Mouse (Mus musculus) MEL (cell line): ENCODE results near the gene Borcs7. TPM values are rescaled to one million over a fixed set of nuclear protein-coding genes. Genes with fewer than 3 reads are reported as not detected.

Experiments used
- DNase-seq: peaks from one replicate; pipeline ENCODE4 v3.0.0; 2011; ENCODE audit warnings: low read depth, low spot score
- H3K27ac ChIP-seq: 2 replicates; pipeline ENCODE4 v1.5.1; 2012; ENCODE audit warnings: low read depth, mild to moderate bottlenecking, control low read depth, low read length, moderate library complexity; ENCODE audit not compliant: control insufficient read depth
- H3K27me3 ChIP-seq, 2 experiments: fragments of 150-350 bp in 1 of 2; sonication (generic) in 1 of 2; 2 replicates each; pipeline ENCODE4 v1.6.1; 2012; ENCODE audit warnings: low read length in 2 of 2, mild to moderate bottlenecking in 2 of 2, improper control_type of control experiment in 1 of 2, moderate library complexity in 1 of 2; ENCODE audit not compliant: insufficient read depth in 2 of 2, control insufficient read depth in 1 of 2
- H3K36me3 ChIP-seq, 2 experiments: 2 replicates each; pipeline ENCODE4 v1.6.1; 2012 to 2014; ENCODE audit warnings: low read length in 2 of 2, improper control_type of control experiment in 1 of 2, inconsistent platforms in 1 of 2, mild to moderate bottlenecking in 1 of 2; ENCODE audit not compliant: insufficient read depth in 2 of 2, control insufficient read depth in 1 of 2
- H3K4me1 ChIP-seq, 2 experiments: fragments of 150-350 bp in 1 of 2; sonication (generic) in 1 of 2; 2 replicates each; pipeline ENCODE4 v1.6.1; 2012; ENCODE audit warnings: low read length in 2 of 2, improper control_type of control experiment in 1 of 2, mild to moderate bottlenecking in 1 of 2; ENCODE audit not compliant: insufficient read depth in 2 of 2, control insufficient read depth in 1 of 2
- H3K4me3 ChIP-seq, 2 experiments: fragments of 150-350 bp in 1 of 2; sonication (generic) in 1 of 2; 2 replicates each; pipeline ENCODE4 v1.5.1; 2012; ENCODE audit warnings: low read depth in 2 of 2, low read length in 2 of 2, mild to moderate bottlenecking in 2 of 2, moderate library complexity in 2 of 2, control low read depth in 1 of 2, improper control_type of control experiment in 1 of 2; ENCODE audit not compliant: control insufficient read depth in 1 of 2, insufficient read depth in 1 of 2
- H3K79me2 ChIP-seq: 2 replicates; pipeline ENCODE4 v1.6.1; 2012; ENCODE audit warnings: mild to moderate bottlenecking, low read length, moderate library complexity; ENCODE audit not compliant: control insufficient read depth, poor library complexity, insufficient read depth
- H3K9ac ChIP-seq: 2 replicates; pipeline ENCODE4 v1.6.1; 2012; ENCODE audit warnings: low read depth, mild to moderate bottlenecking, control low read depth, low read length, moderate library complexity; ENCODE audit not compliant: control insufficient read depth, poor library complexity, severe bottlenecking
- H3K9me3 ChIP-seq: fragments of 150-350 bp; sonication (generic); replicated peaks from 2 replicates; pipeline ENCODE4 v1.6.1; 2012; ENCODE audit warnings: mild to moderate bottlenecking, low read length, improper control_type of control experiment, moderate library complexity; ENCODE audit not compliant: insufficient read depth
- BHLHE40 ChIP-seq: IDR thresholded peaks from 2 replicates; pipeline ENCODE4 v1.6.1; 2012; ENCODE audit warnings: low read depth, mild to moderate bottlenecking, inconsistent platforms, low read length, improper control_type of control experiment, borderline replicate concordance
- CHD1 ChIP-seq: IDR thresholded peaks from 2 replicates; pipeline ENCODE4 v1.6.1; 2012; ENCODE audit warnings: low read depth, mild to moderate bottlenecking, inconsistent platforms, low read length, improper control_type of control experiment
- CHD2 ChIP-seq: IDR thresholded peaks from 2 replicates; pipeline ENCODE4 v1.6.1; 2011; ENCODE audit warnings: low read length, improper control_type of control experiment
- CTCF ChIP-seq, 3 experiments: IDR thresholded peaks in 2 of 3; conservative IDR thresholded peaks in 1 of 3; 2 replicates each; pipeline ENCODE4 v1.5.1; 2011 to 2012; ENCODE audit warnings: low read length in 3 of 3, low read depth in 2 of 3, mild to moderate bottlenecking in 2 of 3, improper control_type of control experiment in 1 of 3, inconsistent platforms in 1 of 3, mixed read lengths in 1 of 3, moderate library complexity in 1 of 3; ENCODE audit not compliant: control insufficient read depth in 1 of 3, insufficient read depth in 1 of 3, poor library complexity in 1 of 3, severe bottlenecking in 1 of 3
- ETS1 ChIP-seq: IDR thresholded peaks from 2 replicates; pipeline ENCODE4 v1.6.1; 2012; ENCODE audit warnings: low read depth, mild to moderate bottlenecking, inconsistent platforms, low read length, improper control_type of control experiment, moderate library complexity
- JUND ChIP-seq: IDR thresholded peaks from 2 replicates; pipeline ENCODE4 v1.6.1; 2011; ENCODE audit warnings: low read depth, mild to moderate bottlenecking, improper control_type of control experiment, low read length
- KAT2A ChIP-seq: conservative IDR thresholded peaks from 2 replicates; pipeline ENCODE4 v1.6.1; 2012; ENCODE audit warnings: low read depth, low read length, improper control_type of control experiment, inconsistent platforms
- MAX ChIP-seq: IDR thresholded peaks from 2 replicates; pipeline ENCODE4 v1.6.1; 2011; ENCODE audit warnings: low read length, improper control_type of control experiment
- MAZ ChIP-seq: IDR thresholded peaks from 2 replicates; pipeline ENCODE4 v1.6.1; 2012; ENCODE audit warnings: low read depth, mild to moderate bottlenecking, inconsistent platforms, low read length, improper control_type of control experiment
- NRF1 ChIP-seq: IDR thresholded peaks from 2 replicates; pipeline ENCODE4 v1.6.1; 2014; ENCODE audit warnings: low read depth, mild to moderate bottlenecking, inconsistent platforms, low read length, improper control_type of control experiment, moderate library complexity; ENCODE audit not compliant: poor library complexity, insufficient read depth, severe bottlenecking
- SIN3A ChIP-seq: IDR thresholded peaks from 2 replicates; pipeline ENCODE4 v1.6.1; 2012; ENCODE audit warnings: low read length, improper control_type of control experiment, inconsistent platforms
- USF2 ChIP-seq, 2 experiments: IDR thresholded peaks; 2 replicates each; pipeline ENCODE4 v1.6.1; 2011 to 2012; ENCODE audit warnings: improper control_type of control experiment in 2 of 2, low read length in 2 of 2, borderline replicate concordance in 1 of 2, inconsistent platforms in 1 of 2, low read depth in 1 of 2, mild to moderate bottlenecking in 1 of 2; ENCODE audit not compliant: insufficient read depth in 1 of 2
- ZC3H11A ChIP-seq: IDR thresholded peaks from 2 replicates; pipeline ENCODE4 v1.6.1; 2012; ENCODE audit warnings: low read depth, mild to moderate bottlenecking, inconsistent platforms, low read length, improper control_type of control experiment
- ZMIZ1 ChIP-seq: IDR thresholded peaks from 2 replicates; pipeline ENCODE4 v1.6.1; 2012; ENCODE audit warnings: low read depth, mild to moderate bottlenecking, inconsistent platforms, low read length, improper control_type of control experiment, moderate library complexity
- polyA plus RNA-seq, 2 experiments: library from polyadenylated mRNA; stranded (reverse) in 1 of 2; unstranded in 1 of 2; fragments of >175 nt in 1 of 2; fragments of >200 nt in 1 of 2; gene quantifications; 2 replicates each; pipeline versions ENCODE4 v1.2.1 to v1.2.4; 2012; ENCODE audit warnings: low replicate concordance in 2 of 2, low read depth in 1 of 2; ENCODE audit not compliant: insufficient read length in 2 of 2, insufficient read depth in 1 of 2, missing spikeins in 1 of 2
- total RNA-seq: library from RNA; depleted of rRNA; stranded (reverse); fragments of 300-350 nt; gene quantifications from 2 replicates; pipeline ENCODE4 v1.2.3, GENCODE M21; 2012

Gene Borcs7
- total and polyA plus RNA-seq, 3 experiments: 4.1 to 11.1 TPM; not detected in 1

GRCm38 (mm10) chr19:46655626-46656025, 34.1 kb upstream of the Borcs7 start:
- H3K79me2 ChIP-seq: no peaks in the 10 kb centered on the region
- H3K9me3 ChIP-seq: no peaks in the 10 kb centered on the region
- TF ChIP-seq MAX (no peak), KAT2A (no peak), USF2 (IDR thresholded peaks at IDR 0.05; ENCODE audit: borderline replicate concordance in 1 of 2, insufficient read depth in 1 of 2, low read depth in 1 of 2, low read length in 2 of 2) (no peak), CHD1 (no peak), ZMIZ1 (no peak), BHLHE40 (no peak), ZC3H11A (no peak), SIN3A (no peak), NRF1 (no peak), JUND (no peak), ETS1 (no peak), CTCF (IDR thresholded peaks at IDR 0.05 in 2 of 3, conservative IDR thresholded peaks at IDR 0.05 in 1 of 3; ENCODE audit: control insufficient read depth in 1 of 3, insufficient read depth in 1 of 3, low read depth in 2 of 3, low read length in 3 of 3, poor library complexity in 1 of 3, severe bottlenecking in 1 of 3) (no peak), CHD2 (no peak)
- TF ChIP-seq, all 39 proteins: peak for 0
- DNase-seq: no peak
- peaks cover 7 to 8% of the 10 kb centered on the region in 2 experiments; a peak in 3 of 4 replicates for H3K4me1 ChIP-seq
- no peak overlapping the region for H3K4me3 ChIP-seq
- no peak overlapping the region for H3K9ac ChIP-seq
- peaks cover 5 to 8% of the 10 kb centered on the region in 2 experiments for H3K36me3 ChIP-seq
- H3K27ac ChIP-seq: no peak overlapping the region
- no peaks in the 10 kb centered on the region for H3K27me3 ChIP-seq

GRCm38 (mm10) chr19:46656151-46656840, 33.4 kb upstream of the Borcs7 start:
- peaks cover 5 to 8% of the 10 kb centered on the region in 2 experiments for H3K36me3 ChIP-seq
- no peak overlapping the region for H3K27ac ChIP-seq
- no peak for DNase-seq
- peaks cover 7 to 8% of the 10 kb centered on the region in 2 experiments; a peak in 3 of 4 replicates for H3K4me1 ChIP-seq
- no peaks in the 10 kb centered on the region for H3K9me3 ChIP-seq
- no peaks in the 10 kb centered on the region for H3K27me3 ChIP-seq
- TF ChIP-seq MAZ (no peak), BHLHE40 (no peak)
- no peaks in the 10 kb centered on the region for H3K79me2 ChIP-seq
- H3K9ac ChIP-seq: no peak overlapping the region
- H3K4me3 ChIP-seq: no peak overlapping the region
